Mouse (Mus musculus) CH12.LX (cell line): ENCODE measurements around the gene Sectm1a.
A peak's percentile ranks its signal among the peaks of the same experiment; 100 is the strongest.

Experiments
- CHD1 ChIP-seq: IDR thresholded peaks from 2 replicates; pipeline ENCODE4 v1.6.1; 2012; ENCODE audit warnings: low read depth, low read length, improper control_type of control experiment, inconsistent platforms
- CHD2 ChIP-seq: IDR thresholded peaks from 2 replicates; pipeline ENCODE4 v1.6.1; 2011; ENCODE audit warnings: low read length, improper control_type of control experiment
- CTCF ChIP-seq, 2 experiments: IDR thresholded peaks in 1 of 2; conservative IDR thresholded peaks in 1 of 2; 2 replicates each; pipeline ENCODE4 v1.5.1; 2011 to 2012; ENCODE audit warnings: low read depth in 2 of 2, low read length in 2 of 2, improper control_type of control experiment in 1 of 2, inconsistent platforms in 1 of 2, mild to moderate bottlenecking in 1 of 2, moderate library complexity in 1 of 2
- E2F4 ChIP-seq: IDR thresholded peaks from 2 replicates; pipeline ENCODE4 v1.6.1; 2011; ENCODE audit warnings: low read depth, low read length, improper control_type of control experiment; ENCODE audit not compliant: insufficient replicate concordance
- POLR2A ChIP-seq: IDR thresholded peaks from 2 replicates; pipeline ENCODE4 v1.6.1; 2011; ENCODE audit warnings: low read depth, mild to moderate bottlenecking, improper control_type of control experiment, low read length
- SMC3 ChIP-seq: IDR thresholded peaks from 2 replicates; pipeline ENCODE4 v1.6.1; 2011; ENCODE audit warnings: low read depth, low read length, improper control_type of control experiment
- TCF12 ChIP-seq: IDR thresholded peaks from 2 replicates; pipeline ENCODE4 v1.6.1; 2014; ENCODE audit warnings: low read depth, mild to moderate bottlenecking, inconsistent platforms, low read length, improper control_type of control experiment
- UBTF ChIP-seq: IDR thresholded peaks from 2 replicates; pipeline ENCODE4 v1.6.1; 2012; ENCODE audit warnings: low read depth, mild to moderate bottlenecking, inconsistent platforms, low read length, improper control_type of control experiment, moderate library complexity

DNA sequence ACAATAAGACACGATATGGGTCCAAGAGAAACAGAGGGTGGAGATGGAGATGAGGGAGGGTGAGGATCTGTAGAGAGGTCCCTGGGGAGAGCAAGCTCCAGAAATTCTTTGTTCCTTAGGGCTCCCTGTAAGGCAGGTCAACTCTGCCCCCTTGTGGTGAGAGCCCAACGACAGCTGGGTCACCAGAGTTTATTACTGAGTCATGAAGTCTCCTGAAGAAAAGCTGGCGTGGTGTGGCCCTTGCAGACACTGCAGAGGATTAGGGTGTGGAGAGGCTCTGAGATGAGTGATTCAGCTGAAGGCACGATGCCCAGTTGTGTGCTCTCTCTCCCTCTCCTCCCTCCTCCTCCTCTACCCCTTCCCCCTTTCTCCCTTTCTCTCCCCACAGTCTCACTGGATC is 39.8 kb downstream of the Sectm1a start:
- peak; percentile 84 to 99; a peak in 3 of 4 replicates for TF ChIP-seq CTCF (conservative IDR thresholded peaks at IDR 0.05 in 1 of 2, IDR thresholded peaks at IDR 0.05 in 1 of 2; ENCODE audit: low read depth in 2 of 2, low read length in 2 of 2)
- TF ChIP-seq POLR2A, result no peak
- peak; percentile 91 for TF ChIP-seq SMC3
- no peak for TF ChIP-seq UBTF
- no peak for TF ChIP-seq CHD1
- TF ChIP-seq CHD2, result no peak
- no peak for TF ChIP-seq TCF12
- no peak for TF ChIP-seq E2F4
